Comparison of ENCODE assay signal across 10 mouse cellular contexts in the genomic region with DNA sequence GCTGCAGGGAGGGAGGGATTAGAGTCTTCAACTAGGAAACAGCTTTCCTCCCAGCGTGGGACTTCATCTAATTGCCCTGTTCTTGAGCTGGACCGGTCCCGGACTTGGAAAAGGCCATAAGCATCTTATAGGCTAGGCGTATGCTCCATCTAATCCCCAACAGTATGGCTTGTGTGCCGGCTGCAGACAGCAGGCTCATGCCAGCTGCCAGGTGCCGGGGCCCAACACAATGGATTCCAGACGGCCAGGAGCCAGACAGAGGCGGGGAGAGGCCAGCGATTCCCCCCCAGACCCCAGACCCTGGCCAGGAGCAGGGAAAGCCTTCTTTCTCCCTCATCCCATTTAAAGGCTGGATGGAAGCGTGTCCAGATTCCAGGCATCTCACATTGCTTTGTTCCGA.
DNase-seq lines count a peak whose midpoint lies in the region; ATAC-seq and TF ChIP-seq lines count a peak whose summit lies in the region.
"Had no signal": no experiment of that assay in that cellular context is flagged by ENCODE, and none has a peak within 500 bp of the region (broad histone marks: within the 10 kb centered on the region; RNA-seq: fewer than 3 reads in every experiment).

No protein-coding gene starts in this region.

- H3K9ac ChIP-seq in neural tube, embryonic 15.5 days (replicated peaks): no peak overlapping the region
- H3K9ac ChIP-seq in liver, embryonic 12.5 days: no peak overlapping the region

- peak; percentile 22 to 27 for DNase-seq in layer of hippocampus, adult 2 months (ENCODE audit: low spot score in 2 of 2)
- no peak for DNase-seq in layer of hippocampus, adult 9-10 months (ENCODE audit: low spot score)
- peak; percentile 54 for DNase-seq in forebrain, embryonic 10.5 days (ENCODE audit: extremely low spot score, low spot score)
- DNase-seq in limb, embryonic 10.5 days (ENCODE audit: low spot score): peak; percentile 59
- DNase-seq in liver: no peak
- no peak for DNase-seq in left cerebral cortex, postnatal 25 days (ENCODE audit: low spot score in 2 of 2)
- DNase-seq: kidney, adult 9 months; lung, adult 2 months had no signal

- no peak for TF ChIP-seq CTCF in layer of hippocampus, adult 2 months (conservative IDR thresholded peaks at IDR 0.05)

- H3K4me2 ChIP-seq in neural tube, embryonic 15.5 days: no peak overlapping the region
- no peak overlapping the region for H3K4me2 ChIP-seq in liver, embryonic 12.5 days

- peaks cover 9% of the 10 kb centered on the region for H3K4me1 ChIP-seq in forebrain, embryonic 10.5 days
- peaks cover 9% of the 10 kb centered on the region for H3K4me1 ChIP-seq in limb, embryonic 10.5 days
- H3K4me1 ChIP-seq in neural tube, embryonic 15.5 days: peaks cover 4% of the 10 kb centered on the region; the same call in 1 of the 2 replicates
- no peaks in the 10 kb centered on the region for H3K4me1 ChIP-seq in liver, embryonic 12.5 days

- peak overlapping the region; percentile 72 for H3K27ac ChIP-seq in layer of hippocampus, adult 2 months
- H3K27ac ChIP-seq in forebrain, embryonic 10.5 days: peak overlapping the region; percentile 79
- peak overlapping the region; percentile 83 for H3K27ac ChIP-seq in limb, embryonic 10.5 days
- peak overlapping the region; percentile 58 for H3K27ac ChIP-seq in neural tube, embryonic 15.5 days (replicated peaks)
- H3K27ac ChIP-seq in liver, embryonic 12.5 days: no peak overlapping the region

- no peaks in the 10 kb centered on the region for H3K36me3 ChIP-seq in forebrain, embryonic 10.5 days (replicated peaks)
- H3K36me3 ChIP-seq in limb, embryonic 10.5 days: no peaks in the 10 kb centered on the region
- H3K36me3 ChIP-seq in neural tube, embryonic 15.5 days: no peaks in the 10 kb centered on the region
- no peaks in the 10 kb centered on the region for H3K36me3 ChIP-seq in liver, embryonic 12.5 days

- no peaks in the 10 kb centered on the region for H3K27me3 ChIP-seq in forebrain, embryonic 10.5 days (ENCODE audit: poor library complexity, severe bottlenecking)
- no peaks in the 10 kb centered on the region for H3K27me3 ChIP-seq in limb, embryonic 10.5 days (ENCODE audit: low read depth, poor library complexity, severe bottlenecking)
- H3K27me3 ChIP-seq in neural tube, embryonic 15.5 days (replicated peaks): no peaks in the 10 kb centered on the region
- H3K27me3 ChIP-seq in liver, embryonic 12.5 days (replicated peaks): no peaks in the 10 kb centered on the region

- H3K4me3 ChIP-seq in layer of hippocampus, adult 2 months: no peak overlapping the region
- H3K4me3 ChIP-seq in forebrain, embryonic 10.5 days: no peak overlapping the region; the same call in 1 of the 2 replicates
- no peak overlapping the region for H3K4me3 ChIP-seq in limb, embryonic 10.5 days
- H3K4me3 ChIP-seq in neural tube, embryonic 15.5 days (replicated peaks): no peak overlapping the region
- H3K4me3 ChIP-seq in liver, embryonic 12.5 days: no peak overlapping the region

- 29% methylated on average over 11 of the region's 11 CpGs for WGBS in forebrain, embryonic 10.5 days
- WGBS in limb, embryonic 10.5 days: 48% methylated on average over 11 of the region's 11 CpGs
- WGBS in neural tube, embryonic 15.5 days: 26% methylated on average over 11 of the region's 11 CpGs
- 55% methylated on average over 11 of the region's 11 CpGs for WGBS in liver, embryonic 12.5 days (ENCODE audit: insufficient replicate concordance)

- intact Hi-C loops in left cerebral cortex, postnatal 25 days (cut with DNase I): no loop called here

- H3K9me3 ChIP-seq in forebrain, embryonic 10.5 days: no peaks in the 10 kb centered on the region
- H3K9me3 ChIP-seq in limb, embryonic 10.5 days (replicated peaks): no peaks in the 10 kb centered on the region
- H3K9me3 ChIP-seq in neural tube, embryonic 15.5 days (replicated peaks): no peaks in the 10 kb centered on the region
- no peaks in the 10 kb centered on the region for H3K9me3 ChIP-seq in liver, embryonic 12.5 days (replicated peaks)

- peak; percentile 45; the same call in 1 of the 2 replicates for ATAC-seq in neural tube, embryonic 15.5 days (ENCODE audit: low FRiP score)
- no peak for ATAC-seq in liver, embryonic 12.5 days

Comparison
In these comparisons a context has a peak if more than half of its experiments do, and no peak if none do; other contexts are left out.
1. DNase-seq: peak in layer of hippocampus, adult 2 months (2 of 2), forebrain, embryonic 10.5 days (single experiment) and limb, embryonic 10.5 days (single experiment); none in layer of hippocampus, adult 9-10 months (single experiment), liver (single experiment) and left cerebral cortex, postnatal 25 days (0 of 2).